Mouse (Mus musculus) kidney, postnatal 0 days (tissue): ENCODE results near the gene Arid3a. TPM values are rescaled to one million over a fixed set of nuclear protein-coding genes. Genes with fewer than 3 reads are reported as not detected.

ENCODE experiments used
- ATAC-seq: fragments of 200-750 bp; cut with Nextera tagmentation; replicated peaks from 2 replicates; pipeline ENCODE4 v1.8.0; 2017; ENCODE audit warnings: low read depth, moderate number of reproducible peaks, moderate TSS enrichment, moderate library complexity; ENCODE audit not compliant: low FRiP score
- DNase-seq: peaks from one replicate; pipeline ENCODE4 v3.0.0-alpha.2; 2016; ENCODE audit warnings: low spot score
- H3K27ac ChIP-seq: fragments of 300-500 bp; sonication (generic); 2 replicates; pipeline ENCODE4 v1.5.1; 2014; ENCODE audit warnings: mild to moderate bottlenecking
- H3K27me3 ChIP-seq: fragments of 300-500 bp; sonication (generic); 2 replicates; pipeline ENCODE4 v1.6.1; 2014; ENCODE audit warnings: low read length, mixed read lengths; ENCODE audit not compliant: insufficient read depth
- H3K36me3 ChIP-seq: fragments of 300-500 bp; sonication (generic); 2 replicates; pipeline ENCODE4 v1.6.1; 2014; ENCODE audit warnings: low read length, mixed read lengths; ENCODE audit not compliant: insufficient read depth
- H3K4me1 ChIP-seq: fragments of 300-500 bp; sonication (generic); replicated peaks from 2 replicates; pipeline ENCODE4 v1.6.1; 2014; ENCODE audit warnings: antibody characterized with exemption, low read length, mixed read lengths; ENCODE audit not compliant: insufficient read depth
- H3K4me2 ChIP-seq: fragments of 300-500 bp; sonication (generic); 2 replicates; pipeline ENCODE4 v1.6.1; 2014; ENCODE audit warnings: mild to moderate bottlenecking, low read length, moderate library complexity, mixed read lengths
- H3K4me3 ChIP-seq: fragments of 300-500 bp; sonication (generic); replicated peaks from 2 replicates; pipeline ENCODE4 v1.5.1; 2014; ENCODE audit warnings: low read depth, low read length
- H3K9ac ChIP-seq: fragments of 300-500 bp; sonication (generic); 2 replicates; pipeline ENCODE4 v1.6.1; 2014; ENCODE audit warnings: low read depth, low read length
- H3K9me3 ChIP-seq: fragments of 300-500 bp; sonication (generic); replicated peaks from 2 replicates; pipeline ENCODE4 v1.6.1; 2016; ENCODE audit warnings: low read length, inconsistent platforms, mixed read lengths
- CTCF ChIP-seq: IDR thresholded peaks from 2 replicates; pipeline ENCODE4 v1.5.1; 2016; ENCODE audit warnings: antibody characterized with exemption, low read depth, mild to moderate bottlenecking, moderate library complexity
- WGBS: fragments of 180-500 bp; shearing (Covaris S2); extraction: QIAGEN DNeasy Blood & Tissue Kit; methylation state at CpG from one replicate; pipeline ENCODE4 v1.1.7; 2014; 5-methylcytosine and 5-hydroxymethylcytosine counted together
- polyA plus RNA-seq: library from polyadenylated mRNA; unstranded; fragments of >200 nt; fragmentation: Nextera tagmentation; extraction: Ambion mirVana; gene quantifications from 2 replicates; pipeline ENCODE4 v1.2.1, GENCODE M21; 2015

Arid3a gene
- polyA plus RNA-seq, 1 experiment from 2014 or later, result 4.1 TPM

GRCm38 (mm10) chr10:79914131-79914947 lies 12.5 kb upstream of the Arid3a start:
- H3K4me1 ChIP-seq, result peaks cover 15% of the 10 kb centered on the region
- no peak overlapping the region for H3K4me3 ChIP-seq
- no peaks in the 10 kb centered on the region for H3K9me3 ChIP-seq
- ATAC-seq (no peak), DNase-seq (no peak)
- peak overlapping the region; percentile 2; the same call in 1 of the 2 replicates for H3K4me2 ChIP-seq
- H3K9ac ChIP-seq, result no peak overlapping the region
- H3K36me3 ChIP-seq, result peaks cover 15% of the 10 kb centered on the region
- WGBS, result 75% methylated on average over 11 of the region's 11 CpGs
- H3K27me3 ChIP-seq, result peaks cover 16% of the 10 kb centered on the region
- peak overlapping the region; percentile 5; the same call in 1 of the 2 replicates for H3K27ac ChIP-seq
- TF ChIP-seq CTCF, result no peak

- TF ChIP-seq CTCF, result no peak
- Histone ChIP-seq H3K4me3 (no peak overlapping the region), H3K9me3 (no peaks in the 10 kb centered on the region), H3K4me2 (peak overlapping the region; percentile 94; the same call in 1 of the 2 replicates), H3K27me3 (peaks cover 20% of the 10 kb centered on the region), H3K27ac (peak overlapping the region; percentile 5; the same call in 1 of the 2 replicates), H3K4me1 (peaks cover 15% of the 10 kb centered on the region), H3K9ac (no peak overlapping the region), H3K36me3 (peaks cover 15% of the 10 kb centered on the region)
- WGBS, result 64% methylated on average over 7 of the region's 7 CpGs
- no peak for DNase-seq
- no peak for ATAC-seq
Observed at GRCm38 (mm10) chr10:79914948-79915596, 11.8 kb upstream of the Arid3a start.

- Histone ChIP-seq H3K27ac (peak overlapping the region; percentile 77; the same call in 1 of the 2 replicates), H3K9me3 (no peaks in the 10 kb centered on the region), H3K36me3 (peaks cover 9% of the 10 kb centered on the region), H3K4me3 (peak overlapping the region; percentile 82), H3K27me3 (peaks cover 30% of the 10 kb centered on the region), H3K4me2 (peak overlapping the region; percentile 94), H3K4me1 (peaks cover 22% of the 10 kb centered on the region), H3K9ac (peak overlapping the region; percentile 90)
- no peak for TF ChIP-seq CTCF
- 7% methylated on average over 8 of the region's 8 CpGs for WGBS
- ATAC-seq (no peak), DNase-seq (no peak)
Observed at GRCm38 (mm10) chr10:79916081-79916480, 10.8 kb upstream of the Arid3a start.

- peaks cover 28% of the 10 kb centered on the region for H3K4me1 ChIP-seq
- H3K9me3 ChIP-seq, result no peaks in the 10 kb centered on the region
- H3K4me2 ChIP-seq, result peak within 1 kb of the TSS; percentile 94
- WGBS, result 2% methylated on average over 42 of the region's 42 CpGs
- no peak for TF ChIP-seq CTCF
- H3K9ac ChIP-seq, result peak within 1 kb of the TSS; percentile 90
- H3K27me3 ChIP-seq, result peaks cover 37% of the 10 kb centered on the region
- DNase-seq, result peak; percentile 91
- 0 out of 2 replicates have a peak, but pooled peaks cover 3% of the 10 kb centered on the region for H3K36me3 ChIP-seq
- peak within 1 kb of the TSS; percentile 82 for H3K4me3 ChIP-seq
- peak; percentile 76 for ATAC-seq
- H3K27ac ChIP-seq, result peak within 1 kb of the TSS; percentile 77
Observed at GRCm38 (mm10) chr10:79916808-79917531, 9.9 kb upstream of the Arid3a start, which contains the start of gene Kiss1r. Gene Kiss1r, plus strand, starts transcription at chr10:79916971.

DNA sequence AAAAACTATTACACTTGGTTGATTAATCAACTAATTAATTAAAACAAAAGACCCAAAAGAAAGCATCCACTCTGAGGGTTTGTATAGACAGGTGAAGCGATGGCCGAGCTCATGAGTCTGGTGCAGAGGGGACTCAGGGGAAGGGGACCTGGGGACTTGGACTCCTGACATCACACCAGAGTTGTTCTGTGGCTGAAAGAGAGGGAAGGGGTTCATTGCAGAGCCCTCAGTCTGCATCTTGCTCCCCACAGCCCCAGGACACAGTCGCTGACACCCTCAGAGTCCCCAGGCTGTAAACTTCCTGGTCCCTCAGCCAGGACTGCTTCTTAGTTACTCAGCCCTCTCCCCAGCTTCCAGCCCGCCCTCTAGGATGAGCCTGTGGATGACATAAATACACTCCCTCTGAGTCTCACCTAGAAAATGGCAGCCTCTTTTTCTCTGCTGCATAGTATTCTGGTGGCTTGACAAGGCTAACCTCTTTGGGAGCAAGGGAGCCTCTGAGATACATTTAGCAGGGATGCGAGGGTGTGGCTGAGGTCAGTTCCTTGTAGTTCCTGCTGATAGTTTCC lies 9.2 kb upstream of the Arid3a start:
- peak overlapping the region; percentile 94; the same call in 1 of the 2 replicates for H3K4me2 ChIP-seq
- H3K4me1 ChIP-seq, result peaks cover 28% of the 10 kb centered on the region
- no peaks in the 10 kb centered on the region for H3K9me3 ChIP-seq
- H3K27ac ChIP-seq, result no peak overlapping the region
- no peak for ATAC-seq
- H3K4me3 ChIP-seq, result peak overlapping the region; percentile 82; the same call in 1 of the 2 replicates
- TF ChIP-seq CTCF, result no peak
- WGBS, result 75% methylated on average over 5 of the region's 5 CpGs
- DNase-seq, result no peak
- H3K27me3 ChIP-seq, result peaks cover 43% of the 10 kb centered on the region
- H3K9ac ChIP-seq, result no peak overlapping the region
- no peaks in the 10 kb centered on the region for H3K36me3 ChIP-seq
